Mouse (Mus musculus): ENCODE measurements around the gene 6430531B16Rik.

DNA sequence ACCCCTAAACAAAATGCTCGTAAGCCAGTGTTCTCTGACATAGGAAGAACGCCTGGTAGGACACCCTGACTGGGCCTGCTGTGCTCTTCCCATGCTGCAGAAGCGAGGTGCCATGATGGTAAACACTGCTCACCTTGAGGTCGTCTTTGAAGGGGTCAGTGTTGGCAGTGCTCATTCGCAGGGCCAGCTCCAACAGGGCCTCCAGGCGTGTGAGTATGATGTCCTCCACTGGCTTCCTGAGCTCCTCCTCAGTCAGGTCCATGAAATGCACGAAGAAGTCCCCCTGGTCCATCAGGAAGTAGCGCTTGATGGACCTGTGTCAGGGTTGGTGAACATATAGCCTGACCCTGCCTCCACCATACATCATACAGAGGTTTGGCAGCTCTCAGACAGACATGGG is 26.1 kb upstream of the 6430531B16Rik start:
- TF ChIP-seq CTCF (IDR thresholded peaks at IDR 0.05; ENCODE audit: control insufficient read depth, insufficient read depth, insufficient replicate concordance, low read depth, low read length) (no peak), POLR2A (IDR thresholded peaks at IDR 0.05; ENCODE audit: control insufficient read depth, low read depth, low read length) (no peak)
